Mouse (Mus musculus) inflammation-experienced regulatory T-cells, adult 16 weeks (primary cell): ENCODE results near the gene Ostm1. TPM values are rescaled to one million over a fixed set of nuclear protein-coding genes. Genes with fewer than 3 reads are reported as not detected.

ENCODE experiments used
- polyA plus RNA-seq: library from polyadenylated mRNA; unstranded; fragments of 100-300 nt; shearing (Covaris generic); gene quantifications from one replicate; pipeline ENCODE4 v1.2.1, GENCODE M21; 2017

Gene Ostm1
- polyA plus RNA-seq: 41.2 TPM

GRCm38 (mm10) chr10:42583157-42583872 is at the start of gene Ostm1, which contains the start of gene Nr2e1:
Gene Ostm1, plus strand, starts transcription at chr10:42583822.
Gene Nr2e1, minus strand, starts transcription at chr10:42583632.

Other genes starting within 250 kb of the Ostm1 start
- 9.1 TPM for gene Afg1l, start 105.3 kb upstream of the Ostm1 start, polyA plus RNA-seq
- 258 TPM for gene Snx3, start 81.8 kb upstream of the Ostm1 start, polyA plus RNA-seq
- gene Nr2e1, start 190 bp upstream of the Ostm1 start, polyA plus RNA-seq: not detected
- 7.5 TPM for gene Sec63, start 177.7 kb downstream of the Ostm1 start, polyA plus RNA-seq